Mouse (Mus musculus) kidney, postnatal 0 days (tissue): Measurements from ENCODE around the gene Ptprm. TPM values are rescaled to one million over a fixed set of nuclear protein-coding genes. Genes with fewer than 3 reads are reported as not detected.

ENCODE experiments used
- ATAC-seq: fragments of 200-750 bp; cut with Nextera tagmentation; replicated peaks from 2 replicates; pipeline ENCODE4 v1.8.0; 2017; ENCODE audit warnings: low read depth, moderate number of reproducible peaks, moderate TSS enrichment, moderate library complexity; ENCODE audit not compliant: low FRiP score
- DNase-seq: peaks from one replicate; pipeline ENCODE4 v3.0.0-alpha.2; 2016; ENCODE audit warnings: low spot score
- H3K27ac ChIP-seq: fragments of 300-500 bp; sonication (generic); 2 replicates; pipeline ENCODE4 v1.5.1; 2014; ENCODE audit warnings: mild to moderate bottlenecking
- H3K27me3 ChIP-seq: fragments of 300-500 bp; sonication (generic); 2 replicates; pipeline ENCODE4 v1.6.1; 2014; ENCODE audit warnings: low read length, mixed read lengths; ENCODE audit not compliant: insufficient read depth
- H3K36me3 ChIP-seq: fragments of 300-500 bp; sonication (generic); 2 replicates; pipeline ENCODE4 v1.6.1; 2014; ENCODE audit warnings: low read length, mixed read lengths; ENCODE audit not compliant: insufficient read depth
- H3K4me1 ChIP-seq: fragments of 300-500 bp; sonication (generic); replicated peaks from 2 replicates; pipeline ENCODE4 v1.6.1; 2014; ENCODE audit warnings: antibody characterized with exemption, low read length, mixed read lengths; ENCODE audit not compliant: insufficient read depth
- H3K4me2 ChIP-seq: fragments of 300-500 bp; sonication (generic); 2 replicates; pipeline ENCODE4 v1.6.1; 2014; ENCODE audit warnings: mild to moderate bottlenecking, low read length, moderate library complexity, mixed read lengths
- H3K4me3 ChIP-seq: fragments of 300-500 bp; sonication (generic); replicated peaks from 2 replicates; pipeline ENCODE4 v1.5.1; 2014; ENCODE audit warnings: low read depth, low read length
- H3K9ac ChIP-seq: fragments of 300-500 bp; sonication (generic); 2 replicates; pipeline ENCODE4 v1.6.1; 2014; ENCODE audit warnings: low read depth, low read length
- H3K9me3 ChIP-seq: fragments of 300-500 bp; sonication (generic); replicated peaks from 2 replicates; pipeline ENCODE4 v1.6.1; 2016; ENCODE audit warnings: low read length, inconsistent platforms, mixed read lengths
- CTCF ChIP-seq: IDR thresholded peaks from 2 replicates; pipeline ENCODE4 v1.5.1; 2016; ENCODE audit warnings: antibody characterized with exemption, low read depth, mild to moderate bottlenecking, moderate library complexity
- WGBS: fragments of 180-500 bp; shearing (Covaris S2); extraction: QIAGEN DNeasy Blood & Tissue Kit; methylation state at CpG from one replicate; pipeline ENCODE4 v1.1.7; 2014; 5-methylcytosine and 5-hydroxymethylcytosine counted together
- polyA plus RNA-seq: library from polyadenylated mRNA; unstranded; fragments of >200 nt; fragmentation: Nextera tagmentation; extraction: Ambion mirVana; gene quantifications from 2 replicates; pipeline ENCODE4 v1.2.1, GENCODE M21; 2015

The Ptprm gene
- polyA plus RNA-seq, 1 experiment from 2014 or later = 13.7 TPM

DNA sequence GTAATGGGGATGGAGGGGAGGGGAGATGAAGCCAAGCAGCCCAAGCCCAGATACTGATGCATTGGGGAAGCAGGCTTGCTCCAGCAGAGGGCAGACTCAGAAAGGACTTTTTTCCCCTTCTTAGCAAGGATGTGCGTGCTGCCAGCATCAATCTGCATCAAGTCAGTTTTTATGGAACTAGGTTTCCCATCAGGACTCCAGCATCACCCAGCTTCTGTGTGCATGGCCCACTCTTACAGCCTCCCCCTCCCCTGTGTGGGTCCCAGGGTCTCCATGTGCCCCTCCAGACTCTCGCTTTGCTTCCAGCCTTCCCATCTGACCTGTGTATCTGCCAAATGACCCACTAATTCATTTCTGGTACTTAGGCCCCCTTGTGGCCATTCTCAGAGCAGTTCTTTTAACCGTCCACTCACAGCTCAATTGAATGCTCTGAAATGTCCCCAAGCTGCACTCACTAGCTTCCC is 599.0 kb downstream of the Ptprm start:
- peak; percentile 85 for DNase-seq
- H3K4me3 ChIP-seq = no peak overlapping the region
- H3K4me2 ChIP-seq = no peak overlapping the region
- no peaks in the 10 kb centered on the region for H3K9me3 ChIP-seq
- no peak overlapping the region for H3K27ac ChIP-seq
- peaks cover 11% of the 10 kb centered on the region; the same call in 1 of the 2 replicates for H3K4me1 ChIP-seq
- no peak overlapping the region for H3K9ac ChIP-seq
- no peaks in the 10 kb centered on the region for H3K27me3 ChIP-seq
- peak; percentile 45; the same call in 1 of the 2 replicates for ATAC-seq
- 33% methylated on average over 3 of the region's 3 CpGs for WGBS
- TF ChIP-seq CTCF = peak; percentile 72
- H3K36me3 ChIP-seq = peaks cover 3% of the 10 kb centered on the region; the same call in 1 of the 2 replicates

DNA sequence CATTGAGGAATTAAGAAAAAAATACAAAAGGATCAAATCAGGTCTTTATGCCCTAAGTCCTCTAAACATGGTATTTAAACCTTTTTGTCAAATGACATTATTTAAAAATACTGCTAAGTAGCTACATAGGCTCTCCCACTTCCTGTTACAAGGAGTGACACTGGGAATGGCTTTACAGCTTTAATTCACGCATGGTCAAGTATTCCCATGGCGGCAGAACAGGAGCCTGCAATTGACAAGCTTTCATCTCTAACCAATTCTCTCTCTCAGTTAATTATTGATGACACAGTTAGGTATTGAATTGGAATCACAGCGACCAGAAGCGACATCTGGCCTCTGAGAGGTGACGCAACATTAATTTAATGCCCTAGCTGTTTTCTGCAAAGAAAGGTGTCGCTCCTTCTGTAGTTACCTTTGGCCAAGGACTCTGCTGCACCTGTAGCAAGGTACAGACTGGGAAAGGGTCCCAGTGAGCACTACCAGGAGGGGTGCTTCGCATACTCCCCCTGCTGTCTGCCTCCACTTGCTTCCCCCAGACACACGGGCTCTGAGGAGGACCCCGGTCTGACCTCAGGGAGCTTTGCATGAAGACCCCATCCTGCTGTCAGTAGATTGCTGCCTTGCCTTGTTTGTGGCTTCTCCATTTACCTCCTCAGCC is 599.9 kb downstream of the Ptprm start:
- Histone ChIP-seq H3K4me1 (peaks cover 11% of the 10 kb centered on the region; the same call in 1 of the 2 replicates), H3K4me2 (no peak overlapping the region), H3K9ac (no peak overlapping the region), H3K27me3 (no peaks in the 10 kb centered on the region), H3K36me3 (no peaks in the 10 kb centered on the region), H3K9me3 (no peaks in the 10 kb centered on the region), H3K4me3 (no peak overlapping the region), H3K27ac (peak overlapping the region; percentile 52)
- ATAC-seq (peak; percentile 44), DNase-seq (peak; percentile 48)
- peak; percentile 27; the same call in 1 of the 2 replicates for TF ChIP-seq CTCF
- 35% methylated on average over 9 of the region's 9 CpGs for WGBS

DNA sequence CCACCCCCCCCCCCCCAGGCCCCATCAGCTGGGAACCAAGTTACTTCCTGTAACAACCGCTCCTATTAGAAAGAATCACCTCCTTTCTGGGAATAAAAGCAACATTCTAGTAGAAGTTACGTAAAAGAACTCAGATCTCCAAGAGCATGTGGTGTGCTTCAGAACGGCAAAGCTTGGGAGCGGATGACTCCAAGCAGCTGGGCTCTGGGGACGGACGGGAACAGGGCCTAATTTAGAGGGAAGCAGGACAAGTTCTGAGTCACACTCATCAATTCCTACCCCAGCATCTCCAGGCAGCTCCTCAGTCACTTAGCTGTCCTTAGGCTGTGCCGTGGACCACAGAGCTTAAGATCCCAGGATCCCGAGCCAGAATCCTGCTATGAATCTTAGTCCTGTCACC is 602.5 kb downstream of the Ptprm start:
- Histone ChIP-seq H3K9me3 (no peaks in the 10 kb centered on the region), H3K36me3 (no peaks in the 10 kb centered on the region), H3K4me3 (no peak overlapping the region), H3K4me2 (no peak overlapping the region), H3K4me1 (peaks cover 6% of the 10 kb centered on the region; the same call in 1 of the 2 replicates), H3K27ac (no peak overlapping the region), H3K27me3 (no peaks in the 10 kb centered on the region), H3K9ac (no peak overlapping the region)
- no peak for TF ChIP-seq CTCF
- DNase-seq (no peak), ATAC-seq (no peak)
- WGBS = 84% methylated on average over 8 of the region's 8 CpGs

DNA sequence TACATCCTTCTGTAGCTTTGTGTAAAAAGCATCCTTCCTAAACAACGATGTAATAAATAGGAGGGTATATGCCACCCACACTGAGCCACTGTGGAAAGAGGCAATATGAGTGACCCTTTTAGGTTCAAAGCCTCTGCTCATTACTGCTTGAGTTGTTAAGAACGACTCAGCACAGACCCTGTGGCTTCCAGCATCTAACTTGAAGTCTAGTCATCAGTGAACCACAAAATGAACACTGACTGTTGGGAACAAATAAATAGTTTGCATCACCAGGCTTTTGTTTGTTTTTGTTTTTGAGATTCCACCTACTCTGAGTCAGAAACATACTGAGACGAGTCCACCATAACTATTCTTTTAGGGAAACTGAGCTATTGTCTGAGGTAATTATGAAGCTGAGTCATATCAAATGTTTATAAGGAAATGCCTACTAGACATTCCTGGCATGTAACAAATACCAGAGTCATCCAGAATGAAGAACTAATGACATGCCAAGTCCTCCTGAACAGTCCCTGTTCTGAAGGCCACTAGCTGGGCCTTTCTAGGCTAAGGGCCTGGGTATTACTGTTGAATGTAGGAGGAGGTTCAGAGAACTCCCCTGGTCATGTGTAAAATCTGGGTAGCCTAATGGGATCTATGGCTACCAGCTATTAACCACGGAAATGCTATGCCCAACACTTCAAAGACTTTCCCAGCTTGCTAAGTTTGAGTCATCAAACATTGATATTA is 603.6 kb downstream of the Ptprm start:
- 69% methylated on average over 4 of the region's 4 CpGs for WGBS
- Histone ChIP-seq H3K36me3 (no peaks in the 10 kb centered on the region), H3K9ac (no peak overlapping the region), H3K9me3 (no peaks in the 10 kb centered on the region), H3K27ac (no peak overlapping the region), H3K4me2 (no peak overlapping the region), H3K4me3 (no peak overlapping the region), H3K27me3 (no peaks in the 10 kb centered on the region), H3K4me1 (no peaks in the 10 kb centered on the region)
- no peak for ATAC-seq
- DNase-seq = no peak
- TF ChIP-seq CTCF = no peak

DNA sequence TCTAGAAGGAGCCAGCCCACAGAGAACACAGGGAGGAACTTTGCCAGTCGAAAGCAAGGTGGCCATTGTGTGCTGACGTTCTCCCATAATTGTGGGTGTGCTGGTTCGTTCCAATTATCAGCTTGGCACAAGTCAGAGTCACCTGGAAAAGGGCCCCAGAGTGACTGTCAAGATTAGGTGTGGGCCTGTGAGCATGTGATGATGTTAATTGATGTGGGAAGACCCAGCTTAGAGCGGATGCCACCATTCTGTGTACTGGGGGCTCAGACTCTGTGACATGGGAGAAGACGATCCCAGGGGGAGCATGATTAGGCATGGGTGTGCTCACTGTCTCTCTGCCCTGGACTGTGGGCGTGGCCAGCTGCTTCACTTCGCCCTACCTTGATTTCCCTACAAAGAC is 604.3 kb downstream of the Ptprm start:
- no peak overlapping the region for H3K9ac ChIP-seq
- 86% methylated on average over 7 of the region's 7 CpGs for WGBS
- no peaks in the 10 kb centered on the region for H3K27me3 ChIP-seq
- ATAC-seq (no peak), DNase-seq (no peak)
- no peaks in the 10 kb centered on the region for H3K9me3 ChIP-seq
- H3K4me2 ChIP-seq = no peak overlapping the region
- no peak overlapping the region for H3K27ac ChIP-seq
- no peaks in the 10 kb centered on the region for H3K36me3 ChIP-seq
- no peaks in the 10 kb centered on the region for H3K4me1 ChIP-seq
- H3K4me3 ChIP-seq = no peak overlapping the region
- no peak for TF ChIP-seq CTCF

DNA sequence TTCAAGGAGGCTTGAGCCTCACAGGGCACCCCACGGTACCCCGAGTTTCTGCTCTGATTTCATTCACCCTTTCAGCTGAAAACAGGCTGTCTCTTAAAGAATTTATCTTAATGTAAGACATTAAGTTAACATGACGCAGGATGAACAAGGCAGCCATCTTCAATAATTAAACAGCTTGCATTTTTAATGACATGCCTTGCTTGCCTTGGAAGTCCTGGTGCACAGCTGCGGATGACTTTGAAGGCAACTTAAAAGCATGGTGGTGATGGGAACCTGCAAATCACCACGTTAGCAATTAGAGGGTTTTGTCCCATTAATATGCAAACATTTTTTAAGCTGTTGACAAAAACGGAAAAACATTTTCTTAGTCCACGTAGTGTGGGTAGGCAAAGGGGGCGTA is 607.8 kb downstream of the Ptprm start:
- H3K9ac ChIP-seq = no peak overlapping the region
- WGBS = 89% methylated on average over 8 of the region's 8 CpGs
- H3K4me1 ChIP-seq = no peaks in the 10 kb centered on the region
- H3K4me2 ChIP-seq = no peak overlapping the region
- no peaks in the 10 kb centered on the region for H3K36me3 ChIP-seq
- TF ChIP-seq CTCF = no peak
- no peak overlapping the region for H3K4me3 ChIP-seq
- no peak overlapping the region for H3K27ac ChIP-seq
- DNase-seq (no peak), ATAC-seq (no peak)
- H3K9me3 ChIP-seq = no peaks in the 10 kb centered on the region
- no peaks in the 10 kb centered on the region for H3K27me3 ChIP-seq
